Mouse (Mus musculus): ENCODE measurements around the gene Cobll1. TPM values are rescaled to one million over a fixed set of nuclear protein-coding genes. Genes with fewer than 3 reads are reported as not detected.
A peak's percentile ranks its signal among the peaks of the same experiment; 100 is the strongest.
"Not testable (repeated sequence)": the region's sequence is repeated elsewhere in the genome, so short reads cannot be mapped to it uniquely, and the experiment has no call there.

The Cobll1 gene
- total RNA-seq (2022), result 100 to 1,000 TPM; 247 to 481 (median 339) TPM

- DNase-seq, result peak; percentile 52
Observed at GRCm38 (mm10) chr2:65238964-65239570, at the start of gene Cobll1. TSS of gene Cobll1 (minus strand) at chr2:65239403.

DNA sequence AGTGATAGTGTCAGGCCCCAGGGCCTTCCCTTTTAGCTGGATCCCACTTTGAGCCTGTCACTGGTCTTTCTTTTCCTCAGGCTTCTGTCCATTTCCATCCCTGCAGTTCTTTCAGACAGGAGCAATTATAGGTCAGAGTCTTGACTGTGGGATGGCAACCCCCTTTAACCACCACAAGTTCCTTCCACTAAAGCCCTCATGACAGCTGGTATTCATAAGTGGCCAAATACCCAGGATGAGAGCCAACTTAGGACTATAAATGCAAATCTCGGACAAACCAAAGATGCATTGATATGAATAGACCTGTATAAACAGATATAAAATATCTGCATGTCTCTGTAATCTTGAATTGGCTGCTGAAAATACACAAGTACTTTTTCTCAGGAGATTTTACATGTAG, 49.5 kb upstream of the Cobll1 start:
- DNase-seq, result no peak

DNA sequence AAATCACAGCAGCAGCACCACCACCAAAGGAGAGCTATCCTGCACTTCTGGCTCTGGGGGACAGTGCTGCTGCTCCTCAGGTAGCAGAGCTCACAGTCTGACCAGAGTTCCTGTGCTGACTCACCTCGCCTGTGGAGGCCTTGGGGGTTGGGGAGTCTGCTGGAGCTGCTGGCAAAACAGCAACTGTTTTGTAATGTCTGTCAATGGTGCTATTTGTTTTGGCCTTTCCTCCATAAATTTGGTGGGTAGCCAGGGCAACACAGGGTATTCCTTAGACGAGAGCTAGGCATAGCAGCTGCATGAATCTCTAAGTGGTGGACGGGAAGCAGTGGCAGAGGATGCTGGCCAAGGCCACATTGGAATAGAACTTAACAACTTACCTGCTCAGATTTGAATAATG, 46.2 kb upstream of the Cobll1 start:
- DNase-seq, result peak; percentile 81

- DNase-seq, result no peak
Observed at GRCm38 (mm10) chr2:65282979-65283378, 43.8 kb upstream of the Cobll1 start.

DNA sequence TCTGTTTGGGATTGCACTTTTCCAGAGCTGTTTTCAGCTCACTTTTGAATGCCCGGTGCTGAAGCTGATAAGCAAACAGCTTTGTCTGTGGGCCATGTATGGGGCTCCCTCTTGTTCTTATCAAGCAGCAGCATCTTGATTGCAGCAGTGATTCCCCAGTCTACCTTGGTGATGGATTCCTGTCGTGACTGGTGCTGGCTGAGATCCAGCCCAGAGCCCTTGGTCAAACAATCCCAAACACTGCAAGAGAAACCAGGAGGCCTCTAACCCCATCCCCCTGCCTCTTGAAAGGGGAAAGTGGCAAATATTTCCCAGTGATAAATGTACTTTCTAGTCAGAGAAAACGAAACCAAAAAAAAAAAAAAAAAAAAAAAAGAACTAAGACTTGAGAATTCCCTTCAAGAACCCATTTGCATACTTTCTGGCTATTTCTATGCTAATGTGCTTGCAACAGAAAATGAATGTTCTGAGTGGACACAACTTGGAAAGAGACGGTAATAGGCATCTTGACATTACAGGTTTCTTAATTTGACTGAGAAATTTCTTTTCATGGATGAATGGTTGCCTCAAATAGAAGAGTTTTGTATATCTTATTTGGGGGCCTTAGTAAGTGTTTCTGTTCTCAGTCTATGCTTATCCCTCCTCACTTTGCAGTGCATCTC, 40.0 kb upstream of the Cobll1 start:
- DNase-seq, result peak; percentile 35

DNA sequence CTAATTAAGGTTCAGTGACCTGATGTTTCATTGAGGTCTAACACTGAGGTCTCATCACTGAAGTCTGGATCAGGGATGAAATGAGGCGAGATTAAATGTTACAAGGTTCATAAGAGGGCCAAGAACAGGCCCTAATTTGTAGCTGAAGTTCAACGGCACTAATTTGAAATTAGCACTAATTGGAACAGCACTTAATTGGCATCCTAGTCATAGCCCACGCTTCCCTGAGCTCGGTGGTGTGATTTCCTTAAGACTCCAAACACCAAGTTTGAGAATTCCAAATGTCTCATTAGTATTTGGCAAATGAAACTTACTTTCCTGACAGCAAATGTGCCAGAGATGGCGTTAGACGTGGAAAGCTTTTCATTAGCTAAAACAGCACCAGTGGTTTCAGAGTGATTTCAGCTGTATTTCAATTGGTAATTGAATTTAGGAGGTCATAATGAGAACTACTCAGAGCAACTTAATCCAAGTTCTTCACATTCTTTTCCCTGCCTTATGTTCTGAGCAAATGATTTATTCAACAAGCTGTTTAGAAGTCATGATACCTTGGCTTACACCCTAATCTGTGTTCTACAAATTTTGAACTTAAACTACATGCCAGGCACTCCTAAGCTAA, 36.3 kb upstream of the Cobll1 start:
- no peak for DNase-seq

DNA sequence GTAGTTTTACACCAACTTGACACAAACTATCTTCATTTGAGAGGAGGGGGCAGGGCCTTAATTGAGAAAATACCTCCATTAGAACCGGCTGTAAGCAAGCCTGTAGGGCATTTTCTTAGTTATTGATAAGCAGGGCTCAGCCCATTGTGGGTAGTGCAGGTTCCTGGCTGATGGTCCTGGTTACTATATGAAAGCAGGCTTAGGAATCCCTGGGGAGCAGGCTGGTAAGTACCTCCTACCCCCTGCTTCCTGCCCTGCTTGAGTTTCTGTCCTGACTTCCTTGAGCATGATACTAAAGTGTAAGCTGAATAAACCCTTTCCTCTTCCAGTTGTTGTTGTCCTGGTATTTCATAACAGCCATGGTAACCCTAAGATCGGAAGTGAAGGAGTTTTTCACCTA, 34.7 kb upstream of the Cobll1 start:
- DNase-seq, result no peak

DNA sequence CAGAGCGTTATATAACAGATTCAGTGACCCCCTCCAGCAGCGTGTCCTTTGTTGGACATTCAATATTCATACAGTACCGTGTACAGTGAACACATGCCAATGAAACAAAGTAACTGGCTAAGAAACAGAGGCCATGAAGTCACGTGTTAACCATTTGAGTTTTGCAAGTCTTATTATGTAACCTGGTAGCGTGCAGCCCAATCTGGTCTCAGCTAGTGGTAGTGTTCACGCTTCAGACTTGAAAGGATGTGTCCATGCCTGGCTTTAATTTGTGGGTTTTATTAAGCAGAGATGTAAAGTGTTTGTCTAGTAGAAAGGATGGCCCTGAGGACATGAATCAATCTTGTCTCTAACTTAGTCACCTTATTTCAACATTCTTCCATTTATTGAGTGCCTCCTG, 29.5 kb upstream of the Cobll1 start:
- DNase-seq, result no peak

DNA sequence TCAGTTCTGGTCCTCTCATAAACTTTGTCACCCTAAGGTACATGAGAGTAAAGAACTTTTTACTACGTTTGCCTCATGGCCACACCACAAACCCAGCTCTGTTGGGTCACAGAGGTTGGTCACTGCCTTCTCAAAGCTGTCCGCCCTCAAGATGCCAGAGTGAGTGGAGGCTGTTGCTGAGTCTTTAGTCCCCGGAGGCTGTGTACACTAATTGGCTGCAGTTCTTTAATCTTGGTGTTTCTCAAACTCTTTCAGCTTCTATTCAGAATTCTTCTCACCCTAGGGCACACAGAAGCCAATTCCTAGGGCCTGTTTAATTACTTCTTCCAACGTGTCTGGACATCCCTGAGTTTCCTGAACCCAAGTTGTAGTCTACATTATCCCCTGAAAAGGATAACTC, 28.6 kb upstream of the Cobll1 start:
- no peak for DNase-seq

- no peak for DNase-seq
Observed at GRCm38 (mm10) chr2:65266576-65267299, 27.5 kb upstream of the Cobll1 start.

GRCm38 (mm10) chr2:65262251-65262650, 23.0 kb upstream of the Cobll1 start:
- no peak for DNase-seq

GRCm38 (mm10) chr2:65260828-65261227, 21.6 kb upstream of the Cobll1 start:
- not testable (repeated sequence) for DNase-seq

DNA sequence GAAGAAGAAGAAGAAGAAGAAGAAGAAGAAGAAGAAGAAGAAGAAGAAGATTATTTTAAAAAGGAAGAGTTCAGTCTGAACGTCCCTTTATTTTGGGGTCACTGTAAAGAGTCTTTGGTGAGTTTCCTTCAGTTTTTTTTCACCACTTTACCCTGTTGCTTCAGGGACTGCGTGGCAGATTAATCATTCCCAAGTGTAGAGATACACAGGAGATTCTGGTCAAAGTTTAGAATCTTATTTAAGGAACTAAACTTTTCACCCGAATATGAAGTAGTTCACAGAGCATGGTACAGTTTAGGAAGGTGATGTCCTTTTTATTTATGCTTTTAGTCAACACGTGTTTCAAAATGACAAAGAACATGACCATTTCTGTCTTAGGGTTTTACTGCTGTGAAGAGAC, 21.2 kb upstream of the Cobll1 start:
- DNase-seq, result no peak

DNA sequence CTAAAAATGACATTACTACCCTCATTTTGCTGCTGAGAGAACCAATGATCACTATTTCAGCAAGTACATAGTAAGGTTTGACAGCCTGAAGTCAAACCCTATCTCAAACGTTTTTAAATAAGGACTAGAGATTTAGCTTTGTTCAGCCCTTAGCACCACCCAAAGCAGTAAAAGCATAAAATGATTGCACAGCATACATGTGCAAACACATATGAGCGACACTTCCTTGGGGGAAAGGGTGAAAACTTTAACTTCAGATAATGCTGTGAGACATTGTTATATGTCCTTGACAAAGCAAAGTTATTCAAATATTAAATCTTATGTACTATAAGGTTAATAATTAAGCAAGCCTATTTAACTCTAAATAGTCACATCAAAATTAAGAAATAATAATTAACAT, 18.2 kb upstream of the Cobll1 start:
- DNase-seq, result no peak

DNA sequence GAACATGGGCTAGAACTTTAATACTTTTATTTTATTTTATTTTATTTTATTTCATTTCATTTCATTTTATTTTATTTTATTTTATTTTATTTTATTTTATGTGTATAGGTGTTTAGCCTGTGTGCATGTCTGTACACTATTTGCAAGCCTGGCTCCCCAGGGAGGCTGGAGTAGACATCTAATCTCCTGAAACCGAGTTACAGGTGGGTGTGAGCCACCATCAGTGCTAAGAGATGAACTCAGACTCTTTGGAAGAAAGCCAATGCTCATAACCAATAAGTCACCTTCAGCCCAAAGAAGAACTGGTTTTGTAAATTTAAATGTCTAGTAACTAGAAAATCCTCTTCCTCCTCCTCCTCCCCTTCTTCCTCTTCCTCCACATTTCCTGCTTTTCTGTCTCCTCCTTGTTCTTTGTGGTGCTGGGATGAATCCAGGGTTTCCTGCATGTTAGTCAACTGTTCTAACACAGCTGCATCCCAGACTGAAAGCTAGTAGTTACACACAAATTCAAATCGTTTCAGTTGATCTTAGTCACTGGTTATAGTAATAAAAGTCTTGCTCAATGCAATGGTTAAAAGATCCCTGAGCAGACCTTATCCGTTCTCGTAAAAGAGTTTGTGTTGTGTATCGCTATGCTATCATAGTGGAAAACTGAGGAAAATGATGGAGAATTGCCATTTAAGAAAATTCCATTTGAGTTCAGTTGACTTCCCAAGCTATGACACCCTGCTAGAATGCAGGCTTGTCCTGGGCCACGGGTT, 17.5 kb upstream of the Cobll1 start:
- no peak for DNase-seq

- no peak for DNase-seq
Observed at GRCm38 (mm10) chr2:65250589-65251104, 11.4 kb upstream of the Cobll1 start.

DNA sequence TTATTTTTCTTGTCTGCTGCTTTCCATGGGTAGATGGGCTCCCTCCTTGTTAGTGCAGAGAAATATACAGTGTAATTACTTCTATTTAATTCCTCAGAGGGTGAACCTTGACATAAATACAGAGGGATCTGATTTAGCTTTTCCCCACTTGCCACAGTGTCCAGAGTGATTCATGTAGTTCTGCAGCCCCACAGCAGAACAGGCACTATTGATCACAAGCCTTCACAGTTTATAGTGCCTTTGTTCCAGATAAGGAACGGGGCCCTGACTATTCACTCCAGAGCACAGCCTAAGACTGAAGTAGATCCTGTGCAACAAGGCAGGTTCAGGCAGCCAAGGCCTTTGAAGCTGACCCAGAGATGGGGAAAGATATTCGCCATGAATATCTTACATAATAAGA, 10.4 kb upstream of the Cobll1 start:
- no peak for DNase-seq

DNA sequence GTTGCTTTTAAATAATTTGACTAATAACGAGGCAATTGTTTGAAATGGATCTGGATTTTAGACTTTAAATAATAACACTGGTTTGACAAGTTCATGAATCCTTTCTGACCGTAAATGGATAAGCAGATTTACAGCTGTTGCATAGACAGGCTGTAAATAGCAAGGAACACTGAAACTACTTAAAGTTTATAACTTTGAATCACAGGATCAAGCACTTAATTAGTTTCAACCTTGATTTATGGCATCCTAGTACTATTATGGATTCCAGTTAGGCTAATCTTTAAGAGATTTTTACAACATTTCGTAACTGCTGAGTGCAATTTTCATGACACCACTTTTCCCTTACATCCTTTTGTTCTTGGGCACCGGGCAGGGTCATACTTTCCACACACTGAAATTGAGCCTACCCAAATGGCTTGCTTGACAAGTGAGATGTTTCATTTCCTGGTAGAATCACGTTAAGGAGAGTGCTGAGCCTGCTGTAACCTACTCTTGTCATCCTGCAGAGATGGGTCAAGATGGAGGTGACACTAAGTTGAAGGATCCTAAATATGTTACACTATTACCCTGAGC, 1.1 kb upstream of the Cobll1 start:
- no peak for DNase-seq

DNA sequence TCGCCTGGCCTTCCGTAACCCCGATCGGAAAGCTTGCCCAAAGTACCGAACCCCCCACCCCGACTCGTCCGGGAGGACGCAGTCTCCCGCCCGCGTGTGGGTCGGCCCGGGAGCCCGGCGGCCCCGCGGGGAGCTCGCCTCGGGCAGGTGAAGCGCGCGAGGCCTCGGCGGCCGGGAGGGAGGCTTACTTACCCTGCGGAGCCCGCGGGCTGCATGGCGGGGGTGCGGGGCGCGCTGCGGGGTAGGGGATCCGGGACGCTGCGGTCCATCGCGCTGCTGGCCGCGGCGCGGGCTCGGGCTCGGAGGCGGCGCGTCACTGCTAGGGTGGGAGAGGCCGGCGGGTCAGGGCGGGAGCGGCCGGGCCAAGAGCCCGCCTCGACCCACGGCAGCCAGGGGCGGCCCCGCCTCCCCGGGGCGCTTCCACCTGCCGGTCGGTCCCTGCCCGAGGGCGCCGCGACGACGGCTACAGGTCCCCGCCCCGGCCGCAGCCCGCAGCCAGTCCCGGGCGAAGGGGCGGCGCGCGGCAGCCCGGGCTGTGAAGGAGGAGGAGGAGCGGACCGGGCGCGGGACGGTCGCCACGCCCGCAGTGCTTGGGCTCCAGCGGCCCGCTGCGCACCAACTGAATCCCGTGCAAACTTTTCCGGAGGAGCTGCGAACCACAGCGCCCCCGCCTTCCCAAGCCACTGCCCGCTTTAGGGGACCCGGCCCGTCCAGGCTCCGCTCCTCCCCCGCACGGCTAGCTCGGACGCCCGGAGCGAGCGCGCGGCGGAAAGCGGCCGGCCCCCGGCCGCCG, 836 bp downstream of the Cobll1 start:
- peak; percentile 86 for DNase-seq

GRCm38 (mm10) chr2:65237610-65238170, 1.5 kb downstream of the Cobll1 start:
- DNase-seq, result no peak

- DNase-seq, result no peak
Observed at GRCm38 (mm10) chr2:65237116-65237515, 2.1 kb downstream of the Cobll1 start.
